Mouse (Mus musculus) neural tube, embryonic 15.5 days (tissue): Measurements from ENCODE around the gene Olfr556. TPM values are rescaled to one million over a fixed set of nuclear protein-coding genes. Genes with fewer than 3 reads are reported as not detected.

Experiments
- ATAC-seq: fragments of 200-750 bp; cut with Nextera tagmentation; 2 replicates; pipeline ENCODE4 v1.8.0; 2017; ENCODE audit warnings: mild to moderate bottlenecking, moderate TSS enrichment, moderate library complexity; ENCODE audit not compliant: low FRiP score
- H3K27ac ChIP-seq: fragments of 300-500 bp; sonication (generic); replicated peaks from 2 replicates; pipeline ENCODE4 v1.5.1; 2015; ENCODE audit warnings: mild to moderate bottlenecking, inconsistent platforms
- H3K27me3 ChIP-seq: fragments of 300-500 bp; sonication (generic); replicated peaks from 2 replicates; pipeline ENCODE4 v1.6.1; 2015; ENCODE audit warnings: inconsistent platforms
- H3K36me3 ChIP-seq: fragments of 300-500 bp; sonication (generic); 2 replicates; pipeline ENCODE4 v1.6.1; 2015; ENCODE audit warnings: inconsistent platforms
- H3K4me1 ChIP-seq: fragments of 300-500 bp; sonication (generic); 2 replicates; pipeline ENCODE4 v1.6.1; 2015; ENCODE audit warnings: inconsistent platforms
- H3K4me2 ChIP-seq: fragments of 300-500 bp; sonication (generic); 2 replicates; pipeline ENCODE4 v1.6.1; 2015; ENCODE audit warnings: inconsistent platforms, mild to moderate bottlenecking, moderate library complexity
- H3K4me3 ChIP-seq: fragments of 300-500 bp; sonication (generic); replicated peaks from 2 replicates; pipeline ENCODE4 v1.5.1; 2015; ENCODE audit warnings: mild to moderate bottlenecking, inconsistent platforms
- H3K9ac ChIP-seq: fragments of 300-500 bp; sonication (generic); replicated peaks from 2 replicates; pipeline ENCODE4 v1.6.1; 2015; ENCODE audit warnings: mild to moderate bottlenecking, inconsistent platforms
- H3K9me3 ChIP-seq: fragments of 300-500 bp; sonication (generic); replicated peaks from 2 replicates; pipeline ENCODE4 v1.6.1; 2016; ENCODE audit warnings: inconsistent platforms
- WGBS: fragments of 180-500 bp; shearing (Covaris S2); methylation state at CpG from one replicate; pipeline ENCODE4 v1.1.7; 2015; ENCODE audit warnings: mixed read lengths; 5-methylcytosine and 5-hydroxymethylcytosine counted together
- polyA plus RNA-seq: library from polyadenylated mRNA; unstranded; fragments of >200 nt; fragmentation: Nextera tagmentation; extraction: Ambion mirVana; gene quantifications from 2 replicates; pipeline ENCODE4 v1.2.1, GENCODE M21; 2015

Olfr556 gene
- polyA plus RNA-seq, 1 experiment from 2014 or later, result not detected

GRCm38 (mm10) chr7:102695358-102696125, 30.8 kb downstream of the Olfr556 start, which contains the start of gene Olfr557:
Gene Olfr557 (plus strand): TSS chr7:102695910.
- no peaks in the 10 kb centered on the region for H3K9me3 ChIP-seq
- ATAC-seq, result no peak
- no peak within 1 kb of the TSS for H3K4me2 ChIP-seq
- no peak within 1 kb of the TSS for H3K4me3 ChIP-seq
- no peaks in the 10 kb centered on the region for H3K27me3 ChIP-seq
- no peak within 1 kb of the TSS for H3K27ac ChIP-seq
- H3K36me3 ChIP-seq, result no peaks in the 10 kb centered on the region
- 79% methylated on average over 5 of the region's 5 CpGs for WGBS
- no peak within 1 kb of the TSS for H3K9ac ChIP-seq
- H3K4me1 ChIP-seq, result no peaks in the 10 kb centered on the region

DNA sequence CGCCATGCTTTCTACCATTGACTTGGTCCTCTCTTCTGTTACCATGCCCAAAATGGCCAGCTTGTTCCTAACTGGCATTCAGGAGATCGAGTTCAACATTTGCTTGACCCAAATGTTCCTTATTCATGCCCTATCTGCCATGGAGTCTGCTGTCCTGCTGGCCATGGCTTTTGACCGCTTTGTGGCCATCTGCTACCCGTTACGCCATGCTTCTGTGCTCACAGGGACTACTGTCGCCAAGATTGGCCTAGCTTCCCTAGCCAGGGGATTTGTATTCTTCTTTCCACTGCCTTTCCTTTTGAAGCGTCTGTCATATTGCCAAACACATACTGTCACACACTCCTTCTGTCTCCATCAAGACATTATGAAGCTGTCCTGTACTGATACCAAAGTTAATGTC, 33.8 kb downstream of the Olfr556 start:
- H3K9ac ChIP-seq, result no peak overlapping the region
- no peaks in the 10 kb centered on the region for H3K27me3 ChIP-seq
- H3K4me2 ChIP-seq, result no peak overlapping the region
- H3K4me3 ChIP-seq, result no peak overlapping the region
- H3K27ac ChIP-seq, result no peak overlapping the region
- 93% methylated on average over 7 of the region's 7 CpGs for WGBS
- ATAC-seq, result no peak
- H3K36me3 ChIP-seq, result no peaks in the 10 kb centered on the region
- no peaks in the 10 kb centered on the region for H3K9me3 ChIP-seq
- no peaks in the 10 kb centered on the region for H3K4me1 ChIP-seq

DNA sequence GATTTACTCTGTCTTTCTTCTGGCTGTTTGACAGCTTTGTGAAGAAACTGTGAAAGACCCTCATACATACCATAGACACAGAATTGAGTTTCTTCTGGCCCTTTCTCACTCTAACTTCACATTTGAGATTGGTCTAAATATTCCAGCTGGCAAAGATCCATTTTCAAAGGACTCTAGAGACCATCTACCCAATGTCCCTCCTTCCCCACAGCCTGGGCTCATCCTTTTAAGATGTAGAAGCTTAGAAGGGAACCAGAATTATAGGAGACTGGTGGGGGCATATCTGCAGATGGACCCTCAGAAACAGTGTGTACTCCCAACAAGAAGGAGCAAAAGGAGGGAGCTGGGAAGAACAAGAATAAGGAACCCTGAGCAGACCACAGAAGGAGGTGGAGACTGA, 37.2 kb downstream of the Olfr556 start, which contains the start of gene Olfr558:
Gene Olfr558 (plus strand): TSS at position 301 of the 400 bp plus-strand sequence.
- no peak within 1 kb of the TSS for H3K27ac ChIP-seq
- no peak within 1 kb of the TSS for H3K4me2 ChIP-seq
- H3K36me3 ChIP-seq, result no peaks in the 10 kb centered on the region
- H3K27me3 ChIP-seq, result no peaks in the 10 kb centered on the region
- ATAC-seq, result no peak
- no peaks in the 10 kb centered on the region for H3K9me3 ChIP-seq
- H3K9ac ChIP-seq, result no peak within 1 kb of the TSS
- no peak within 1 kb of the TSS for H3K4me3 ChIP-seq
- H3K4me1 ChIP-seq, result no peaks in the 10 kb centered on the region

DNA sequence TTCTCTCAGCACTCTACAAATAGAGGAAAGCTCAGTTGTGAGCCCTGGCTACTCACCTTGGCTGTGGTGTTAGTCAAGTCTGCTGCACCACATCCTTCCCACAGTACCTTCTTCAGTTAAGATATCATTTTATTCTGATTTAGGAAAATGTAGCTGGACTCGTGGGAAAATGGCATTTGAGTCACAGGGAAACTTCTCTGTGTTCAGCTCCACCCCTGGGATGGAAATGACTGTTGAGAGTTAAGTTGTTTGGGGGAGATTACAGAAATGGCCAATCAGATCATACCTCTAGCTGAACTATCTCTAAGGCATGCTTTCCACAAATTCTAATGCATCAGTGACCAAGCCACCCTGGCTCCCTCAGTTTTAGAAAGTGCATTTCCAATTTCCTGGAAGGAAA, 54.3 kb downstream of the Olfr556 start, which contains the start of gene Olfr33:
Gene Olfr33 (minus strand): TSS at position 101 of the 400 bp plus-strand sequence.
- Histone ChIP-seq H3K27me3 (no peaks in the 10 kb centered on the region), H3K4me2 (no peak within 1 kb of the TSS), H3K36me3 (no peaks in the 10 kb centered on the region), H3K9ac (no peak within 1 kb of the TSS), H3K9me3 (no peaks in the 10 kb centered on the region), H3K4me1 (no peaks in the 10 kb centered on the region), H3K27ac (no peak within 1 kb of the TSS), H3K4me3 (no peak within 1 kb of the TSS)
- WGBS, result 41% methylated on average over 1 of the region's 1 CpGs
- ATAC-seq, result no peak

Other genes with a start within 250 kb of the Olfr556 start
- 38.0 and 65.1 TPM in 2 replicates for gene Rrm1, start 223.2 kb upstream of the Olfr556 start, polyA plus RNA-seq
- gene Olfr543, start 183.2 kb upstream of the Olfr556 start, polyA plus RNA-seq, result 0.36 and 0.56 TPM in 2 replicates
- gene Olfr544, start 176.6 kb upstream of the Olfr556 start, polyA plus RNA-seq, result 0.14 and 0.18 TPM in 2 replicates
- gene Olfr545, start 165.3 kb upstream of the Olfr556 start, polyA plus RNA-seq, result 0.33 and 0.41 TPM in 2 replicates
- not detected in 2 replicates for gene Olfr547, start 130.2 kb upstream of the Olfr556 start, polyA plus RNA-seq
- gene Olfr548-ps1, start 124.0 kb upstream of the Olfr556 start, polyA plus RNA-seq, result not detected in 2 replicates
- gene Olfr549, start 115.0 kb upstream of the Olfr556 start, polyA plus RNA-seq, result not detected in 2 replicates
- gene Trim21, start 99.4 kb upstream of the Olfr556 start, polyA plus RNA-seq, result 0.52 TPM in 1 of 2 replicates, not detected in the other
- gene Olfr550, start 93.5 kb upstream of the Olfr556 start, polyA plus RNA-seq, result not detected in 2 replicates
- gene Olfr551, start 73.0 kb upstream of the Olfr556 start, polyA plus RNA-seq, result not detected in 2 replicates
- not detected in 2 replicates for gene Olfr552, start 67.1 kb upstream of the Olfr556 start, polyA plus RNA-seq
- gene Olfr553, start 46.7 kb upstream of the Olfr556 start, polyA plus RNA-seq, result not detected in 2 replicates
- not detected in 2 replicates for gene Olfr554, start 26.5 kb upstream of the Olfr556 start, polyA plus RNA-seq
- gene Olfr555, start 6.1 kb upstream of the Olfr556 start, polyA plus RNA-seq, result not detected in 2 replicates
- gene Trim68, start 22.4 kb downstream of the Olfr556 start, polyA plus RNA-seq, result 7.0 and 10.4 TPM in 2 replicates
- not detected in 2 replicates for gene Olfr557, start 31.0 kb downstream of the Olfr556 start, polyA plus RNA-seq
- gene Olfr558, start 37.3 kb downstream of the Olfr556 start, polyA plus RNA-seq, result 0.22 and 0.54 TPM in 2 replicates
- gene Olfr33, start 54.2 kb downstream of the Olfr556 start, polyA plus RNA-seq, result not detected in 2 replicates
- not detected in 2 replicates for gene Olfr559, start 62.6 kb downstream of the Olfr556 start, polyA plus RNA-seq
- gene Olfr560, start 94.5 kb downstream of the Olfr556 start, polyA plus RNA-seq, result not detected in 2 replicates
- gene Olfr78, start 94.6 kb downstream of the Olfr556 start, polyA plus RNA-seq, result 0.06 TPM in 1 of 2 replicates, not detected in the other
- not detected in 2 replicates for gene Olfr561, start 106.3 kb downstream of the Olfr556 start, polyA plus RNA-seq
- not detected in 2 replicates for gene Olfr564, start 138.6 kb downstream of the Olfr556 start, polyA plus RNA-seq
- gene Olfr566, start 193.9 kb downstream of the Olfr556 start, polyA plus RNA-seq, result not detected in 2 replicates
- gene Olfr568, start 212.2 kb downstream of the Olfr556 start, polyA plus RNA-seq, result not detected in 2 replicates
- gene Olfr569, start 226.0 kb downstream of the Olfr556 start, polyA plus RNA-seq, result not detected in 2 replicates
- gene Olfr570, start 229.7 kb downstream of the Olfr556 start, polyA plus RNA-seq, result not detected in 2 replicates